Mouse (Mus musculus) heart, embryonic 11.5 days (tissue): ENCODE data around the gene Wdr44. TPM values are rescaled to one million over a fixed set of nuclear protein-coding genes. Genes with fewer than 3 reads are reported as not detected.
"Not testable (repeated sequence)": the region's sequence is repeated elsewhere in the genome, so short reads cannot be mapped to it uniquely, and the experiment has no call there.

Experiments
- ATAC-seq: fragments of 200-750 bp; cut with Nextera tagmentation; replicated peaks from 2 replicates; pipeline ENCODE4 v1.8.0; 2017; ENCODE audit warnings: moderate library complexity; ENCODE audit not compliant: insufficient number of reproducible peaks, low FRiP score, low TSS enrichment
- H3K27ac ChIP-seq: fragments of 300-500 bp; sonication (generic); 2 replicates; pipeline ENCODE4 v1.5.1; 2014; ENCODE audit warnings: mild to moderate bottlenecking, low read depth, low read length
- H3K27me3 ChIP-seq: fragments of 300-500 bp; sonication (generic); 2 replicates; pipeline ENCODE4 v1.6.1; 2014; ENCODE audit warnings: mild to moderate bottlenecking, low read length, mixed read lengths; ENCODE audit not compliant: control insufficient read depth, insufficient read depth
- H3K36me3 ChIP-seq: fragments of 300-500 bp; sonication (generic); 2 replicates; pipeline ENCODE4 v1.6.1; 2014; ENCODE audit warnings: mild to moderate bottlenecking, low read length, moderate library complexity, mixed read lengths; ENCODE audit not compliant: control insufficient read depth, insufficient read depth
- H3K4me1 ChIP-seq: fragments of 300-500 bp; sonication (generic); 2 replicates; pipeline ENCODE4 v1.6.1; 2014; ENCODE audit warnings: low read length; ENCODE audit not compliant: control insufficient read depth, insufficient read depth
- H3K4me2 ChIP-seq: fragments of 300-500 bp; sonication (generic); 2 replicates; pipeline ENCODE4 v1.6.1; 2014; ENCODE audit warnings: mild to moderate bottlenecking, moderate library complexity
- H3K4me3 ChIP-seq: fragments of 300-500 bp; sonication (generic); 2 replicates; pipeline ENCODE4 v1.5.1; 2014; ENCODE audit warnings: low read depth, low read length
- H3K9ac ChIP-seq: fragments of 300-500 bp; sonication (generic); 2 replicates; pipeline ENCODE4 v1.6.1; 2014; ENCODE audit warnings: mild to moderate bottlenecking, low read depth, low read length, moderate library complexity
- H3K9me3 ChIP-seq: fragments of 300-500 bp; sonication (generic); replicated peaks from 2 replicates; pipeline ENCODE4 v1.6.1; 2016; ENCODE audit warnings: low read length; ENCODE audit not compliant: control insufficient read depth
- WGBS: fragments of 180-500 bp; shearing (Covaris S2); extraction: QIAGEN DNeasy Blood & Tissue Kit; methylation state at CpG from one replicate; pipeline ENCODE4 v1.1.7; 2014; ENCODE audit not compliant: insufficient replicate concordance; 5-methylcytosine and 5-hydroxymethylcytosine counted together
- polyA plus RNA-seq: library from polyadenylated mRNA; unstranded; fragments of >200 nt; fragmentation: Nextera tagmentation; extraction: Ambion mirVana; gene quantifications from 2 replicates; pipeline ENCODE4 v1.2.1, GENCODE M21; 2014

Gene Wdr44
- polyA plus RNA-seq, 1 experiment from 2014 or later = 6.6 TPM

DNA sequence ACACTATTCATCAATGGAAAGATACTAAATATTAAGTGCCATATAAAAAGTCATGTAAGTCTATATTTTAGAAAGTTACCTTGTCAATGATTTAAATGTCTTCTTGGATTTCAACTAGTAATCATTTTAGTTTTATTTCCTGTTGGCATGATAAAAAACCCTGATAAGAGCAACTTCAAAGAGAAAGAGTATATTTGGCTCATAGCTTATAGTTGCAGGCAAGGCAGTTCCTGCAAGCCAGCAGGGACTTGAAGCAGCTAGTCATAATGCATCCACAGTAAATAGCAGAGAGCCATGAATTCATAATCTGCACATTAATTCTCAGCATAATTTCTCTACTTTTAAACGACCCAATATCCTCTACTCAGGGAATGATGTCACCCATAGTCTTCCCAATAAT is 75.0 kb downstream of the Wdr44 start:
- Histone ChIP-seq H3K36me3 (no peaks in the 10 kb centered on the region; the same call in 1 of the 2 replicates), H3K4me3 (no peak overlapping the region), H3K27ac (no peak overlapping the region), H3K4me1 (no peaks in the 10 kb centered on the region), H3K9ac (no peak overlapping the region), H3K4me2 (no peak overlapping the region), H3K27me3 (no peaks in the 10 kb centered on the region), H3K9me3 (no peaks in the 10 kb centered on the region)
- 68% methylated on average over 1 of the region's 1 CpGs for WGBS
- no peak for ATAC-seq

DNA sequence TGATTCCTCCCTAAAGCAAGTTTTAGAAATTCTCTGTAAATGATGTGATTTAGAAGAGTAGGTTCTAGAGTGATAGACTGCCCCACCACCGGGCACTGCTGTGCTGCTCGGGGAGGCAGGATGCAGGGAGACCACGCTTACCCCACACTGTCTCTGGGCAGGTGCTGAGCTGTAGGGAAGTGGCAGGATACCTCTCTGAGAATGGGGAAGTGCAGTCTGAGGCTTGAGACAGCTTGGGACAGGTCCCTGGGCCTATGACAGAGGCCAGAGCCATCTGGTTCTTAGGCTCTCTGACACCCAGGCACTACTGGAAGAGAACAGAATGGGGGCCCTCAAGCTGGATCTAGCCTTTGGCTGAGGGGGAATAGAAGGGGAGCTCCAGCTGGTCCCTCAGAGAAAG is 114.3 kb downstream of the Wdr44 start:
- Histone ChIP-seq H3K9me3 (no peaks in the 10 kb centered on the region), H3K4me2 (no peak overlapping the region), H3K4me1 (no peaks in the 10 kb centered on the region), H3K9ac (no peak overlapping the region), H3K4me3 (no peak overlapping the region), H3K27me3 (no peaks in the 10 kb centered on the region), H3K27ac (no peak overlapping the region), H3K36me3 (no peaks in the 10 kb centered on the region)
- ATAC-seq = no peak
- WGBS = 71% methylated on average over 3 of the region's 3 CpGs

DNA sequence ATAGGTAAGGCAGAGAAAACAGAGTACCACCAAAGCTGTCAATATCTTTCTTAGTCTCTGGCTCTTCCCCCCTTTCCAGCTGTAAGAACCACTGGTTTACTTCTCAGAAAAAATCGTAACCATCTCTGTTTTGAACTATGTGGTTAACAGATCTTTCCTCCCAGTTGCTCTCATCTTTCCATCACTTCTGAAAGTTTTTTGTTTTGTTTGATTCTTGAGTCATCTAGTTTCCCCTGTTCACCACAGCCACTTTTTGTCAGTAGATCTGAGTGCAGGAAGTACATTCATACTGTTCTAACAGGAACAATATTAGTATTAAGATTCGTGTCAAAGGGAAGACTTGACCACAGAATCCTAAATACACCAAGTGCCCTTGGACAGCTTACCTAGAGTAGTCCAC is 117.5 kb downstream of the Wdr44 start:
- Histone ChIP-seq H3K4me1 (no peaks in the 10 kb centered on the region), H3K27ac (no peak overlapping the region), H3K27me3 (no peaks in the 10 kb centered on the region), H3K36me3 (no peaks in the 10 kb centered on the region), H3K4me2 (no peak overlapping the region), H3K9ac (no peak overlapping the region), H3K4me3 (no peak overlapping the region), H3K9me3 (no peaks in the 10 kb centered on the region)
- no peak for ATAC-seq
- 82% methylated on average over 2 of the region's 2 CpGs for WGBS

DNA sequence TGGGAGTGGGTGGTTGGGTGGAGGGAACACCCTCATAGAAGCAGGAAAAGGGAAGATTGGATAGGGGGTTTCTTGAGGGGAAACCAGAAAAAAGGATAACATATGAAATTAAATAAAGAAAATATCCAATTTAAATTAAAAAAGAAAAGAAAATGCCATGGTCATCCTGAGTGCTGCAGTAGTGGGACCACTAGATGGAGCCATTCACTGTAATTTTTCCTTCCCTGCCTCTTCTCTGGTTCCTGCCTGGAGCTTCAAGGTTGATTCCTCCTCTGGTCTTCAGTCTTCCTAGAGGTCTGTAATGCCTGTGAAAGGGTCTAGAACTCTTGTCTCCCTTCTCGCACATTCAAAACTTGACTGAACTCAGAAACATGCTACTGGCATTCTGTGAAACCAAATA is 120.4 kb downstream of the Wdr44 start:
- not testable (repeated sequence) for H3K4me2 ChIP-seq, H3K27me3 ChIP-seq, ATAC-seq, H3K4me1 ChIP-seq, H3K27ac ChIP-seq, H3K9ac ChIP-seq, H3K9me3 ChIP-seq, H3K36me3 ChIP-seq, H3K4me3 ChIP-seq
- 64% methylated on average over 1 of the region's 1 CpGs for WGBS

DNA sequence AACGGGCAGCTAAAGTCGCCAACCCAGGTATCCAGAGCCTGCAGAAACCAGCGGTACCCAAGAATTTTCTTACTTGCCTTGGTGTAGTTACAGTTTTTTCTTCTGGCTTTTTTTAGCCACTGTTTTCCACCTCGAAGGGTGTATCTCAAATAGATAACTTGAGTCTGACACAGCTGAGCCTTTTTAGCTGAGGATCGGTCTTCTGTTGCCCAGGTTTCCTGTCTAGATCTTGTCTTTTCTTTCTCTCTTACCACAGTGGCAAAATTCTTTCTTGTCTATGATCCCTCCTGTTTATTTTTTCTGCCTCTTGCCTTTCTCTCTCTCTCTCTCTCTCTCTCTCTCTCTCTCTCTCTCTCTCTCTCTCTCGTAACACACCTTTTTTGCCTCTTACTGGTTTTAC is 130.0 kb downstream of the Wdr44 start:
- H3K9me3 ChIP-seq, H3K36me3 ChIP-seq, H3K4me2 ChIP-seq, H3K4me1 ChIP-seq, H3K27me3 ChIP-seq, H3K4me3 ChIP-seq, H3K27ac ChIP-seq, ATAC-seq, H3K9ac ChIP-seq: not testable (repeated sequence)
- WGBS = 77% methylated on average over 6 of the region's 6 CpGs

DNA sequence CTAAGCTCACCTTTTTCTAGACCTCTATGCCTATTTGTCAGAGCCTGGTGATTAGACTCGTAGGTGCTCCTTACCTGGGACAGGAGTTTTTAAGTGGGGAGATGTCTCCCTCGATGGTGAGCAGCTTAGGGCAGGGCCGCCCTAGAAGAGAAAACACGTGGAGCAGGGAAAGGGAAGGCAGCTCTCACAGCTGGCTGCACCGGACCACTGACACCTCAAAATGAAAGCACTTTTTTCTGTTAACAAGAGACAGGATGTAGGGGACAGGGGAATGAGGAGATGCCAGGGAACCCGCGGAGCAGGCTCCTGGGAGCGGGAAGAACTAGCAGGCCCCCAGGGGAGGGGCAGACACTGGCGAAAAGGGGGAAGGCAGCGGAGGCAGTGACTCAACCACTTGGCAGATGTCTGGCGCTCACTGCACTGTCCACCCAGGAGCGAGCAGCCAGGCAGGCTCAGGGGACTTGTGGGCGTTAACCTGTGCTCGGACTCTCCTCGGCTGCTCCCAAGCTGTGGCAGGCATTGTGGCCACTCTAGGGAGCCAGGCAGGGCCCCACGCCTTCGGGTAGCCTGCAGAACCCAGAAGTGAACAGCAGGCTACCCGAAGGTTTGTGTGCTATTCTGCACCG is 130.7 kb downstream of the Wdr44 start:
- Histone ChIP-seq H3K4me1 (no peaks in the 10 kb centered on the region), H3K9ac (no peak overlapping the region), H3K4me2 (peak overlapping the region; percentile 47), H3K9me3 (no peaks in the 10 kb centered on the region), H3K27me3 (no peaks in the 10 kb centered on the region), H3K36me3 (no peaks in the 10 kb centered on the region), H3K4me3 (peak overlapping the region; percentile 5; the same call in 1 of the 2 replicates), H3K27ac (no peak overlapping the region)
- WGBS = 55% methylated on average over 17 of the region's 19 CpGs
- no peak for ATAC-seq

DNA sequence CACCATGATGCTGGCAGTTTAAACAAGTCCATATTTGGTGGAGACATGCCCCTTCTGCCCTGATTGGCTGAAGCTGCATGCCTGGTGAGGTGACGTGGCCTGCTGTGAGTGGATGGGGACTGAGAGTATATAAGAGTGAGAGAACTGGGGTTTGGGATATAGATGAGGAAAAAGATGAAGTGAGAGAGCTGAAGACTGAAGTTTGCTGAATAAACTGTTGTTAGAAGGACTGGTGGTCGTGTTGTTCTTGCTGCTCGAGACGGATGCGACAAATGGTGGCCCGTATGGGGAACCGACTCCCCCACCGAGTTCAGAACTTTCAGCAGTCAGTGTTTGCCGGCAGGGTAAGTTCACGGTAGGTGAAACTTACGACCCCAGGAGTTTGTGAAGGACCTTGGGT is 140.9 kb downstream of the Wdr44 start:
- H3K4me2 ChIP-seq, H3K36me3 ChIP-seq, H3K4me1 ChIP-seq, H3K4me3 ChIP-seq, H3K27me3 ChIP-seq, H3K27ac ChIP-seq, ATAC-seq, H3K9me3 ChIP-seq, H3K9ac ChIP-seq: not testable (repeated sequence)
- 80% methylated on average over 11 of the region's 11 CpGs for WGBS

DNA sequence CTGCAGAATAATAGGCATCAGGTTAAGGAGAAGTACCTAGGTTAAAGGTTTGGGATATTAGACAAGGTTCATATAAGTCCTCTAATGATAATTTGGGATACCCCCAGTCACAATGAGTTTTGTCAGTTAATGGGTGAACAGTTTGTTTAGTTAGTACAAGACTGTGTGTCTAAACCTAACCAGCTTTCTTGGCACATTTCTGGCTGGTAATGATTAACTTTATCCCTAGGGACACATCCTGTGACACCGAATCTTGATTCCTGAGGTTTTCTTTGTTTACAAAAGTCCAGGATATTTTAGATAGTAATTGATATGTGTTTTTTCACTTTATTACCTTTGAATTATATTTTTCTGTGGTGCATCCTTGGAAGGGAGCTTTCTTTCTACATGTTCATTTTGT is 148.1 kb downstream of the Wdr44 start:
- ATAC-seq = no peak
- Histone ChIP-seq H3K4me1 (no peaks in the 10 kb centered on the region), H3K27ac (no peak overlapping the region), H3K9ac (no peak overlapping the region), H3K4me3 (no peak overlapping the region), H3K36me3 (no peaks in the 10 kb centered on the region), H3K4me2 (no peak overlapping the region), H3K27me3 (no peaks in the 10 kb centered on the region), H3K9me3 (no peaks in the 10 kb centered on the region)
- 74% methylated on average over 1 of the region's 1 CpGs for WGBS
